Mouse (Mus musculus): ENCODE data around the gene Tspoap1. TPM values are rescaled to one million over a fixed set of nuclear protein-coding genes. Genes with fewer than 3 reads are reported as not detected.

Gene Tspoap1
- total and polyA plus RNA-seq, 3 experiments, result 12.3 to 36.9 (median 12.8) TPM

- Histone ChIP-seq H3K27me3 (replicated peaks) (no peaks in the 10 kb centered on the region), H3K27ac (ENCODE audit: insufficient read depth, low read depth) (no peak overlapping the region), H3K79me2 (replicated peaks; ENCODE audit: control insufficient read depth, extremely low read depth, insufficient read depth, poor library complexity, severe bottlenecking) (no peaks in the 10 kb centered on the region), H3K4me2 (ENCODE audit: insufficient read depth, low read depth, poor library complexity, severe bottlenecking) (no peak overlapping the region), H3K4me3 (replicated peaks in 1 of 3; ENCODE audit: low read depth in 2 of 3, low read length in 2 of 3, poor library complexity in 1 of 3) (no peak overlapping the region), H3K36me3 (replicated peaks in 1 of 2; ENCODE audit: control insufficient read depth in 1 of 2, insufficient read depth in 1 of 2, low read length in 1 of 2) (peaks cover 93 to 99% of the 10 kb centered on the region in 2 experiments), H3K9me3 (replicated peaks; ENCODE audit: low read length) (no peaks in the 10 kb centered on the region), H3K9ac (ENCODE audit: insufficient read depth, low read depth) (no peak overlapping the region), H3K4me1 (ENCODE audit: control insufficient read depth in 1 of 2, insufficient read depth in 2 of 2) (no peaks in the 10 kb centered on the region)
- in situ Hi-C loops (cut with MboI; ENCODE audit: low pct_ligation_motif_present, low pct_unique_long_range_greater_than_20kb, low sequenced_read_pairs) (no loop called here), dilution Hi-C loops (cut with MboI; ENCODE audit: extremely low pct_ligation_motif_present, extremely low pct_unique_long_range_greater_than_20kb, low sequenced_read_pairs) (no loop called here)
- DNase-seq (ENCODE audit: extremely low read depth), result no peak
- TF ChIP-seq UBTF (IDR thresholded peaks at IDR 0.05; ENCODE audit: low read depth, low read length) (no peak), NRF1 (IDR thresholded peaks at IDR 0.05; ENCODE audit: low read depth, low read length) (no peak), JUN (IDR thresholded peaks at IDR 0.05; ENCODE audit: insufficient read depth, low read depth, low read length) (no peak), ELF1 (IDR thresholded peaks at IDR 0.05; ENCODE audit: low read depth, low read length) (no peak)
Measured at GRCm38 (mm10) chr11:87779392-87779791, 19.1 kb downstream of the Tspoap1 start.

GRCm38 (mm10) chr11:87780130-87780529, 19.8 kb downstream of the Tspoap1 start:
- dilution Hi-C loops (cut with MboI; ENCODE audit: extremely low pct_ligation_motif_present, extremely low pct_unique_long_range_greater_than_20kb, low sequenced_read_pairs), result no loop called here
- Histone ChIP-seq H3K27me3 (replicated peaks) (no peaks in the 10 kb centered on the region), H3K4me3 (replicated peaks in 1 of 3; ENCODE audit: low read depth in 2 of 3, low read length in 2 of 3, poor library complexity in 1 of 3) (no peak overlapping the region), H3K79me2 (replicated peaks; ENCODE audit: control insufficient read depth, extremely low read depth, insufficient read depth, poor library complexity, severe bottlenecking) (no peaks in the 10 kb centered on the region), H3K4me1 (ENCODE audit: control insufficient read depth in 1 of 2, insufficient read depth in 2 of 2) (0 out of 4 replicates have a peak, but pooled peaks cover 0 to 3% of the 10 kb centered on the region in 2 experiments), H3K27ac (ENCODE audit: insufficient read depth, low read depth) (no peak overlapping the region), H3K4me2 (ENCODE audit: insufficient read depth, low read depth, poor library complexity, severe bottlenecking) (no peak overlapping the region), H3K9ac (ENCODE audit: insufficient read depth, low read depth) (no peak overlapping the region), H3K36me3 (replicated peaks in 1 of 2; ENCODE audit: control insufficient read depth in 1 of 2, insufficient read depth in 1 of 2, low read length in 1 of 2) (peaks cover 93 to 99% of the 10 kb centered on the region in 2 experiments), H3K9me3 (replicated peaks; ENCODE audit: low read length) (no peaks in the 10 kb centered on the region)
- DNase-seq (ENCODE audit: extremely low read depth), result no peak
- in situ Hi-C loops (cut with MboI; ENCODE audit: low pct_ligation_motif_present, low pct_unique_long_range_greater_than_20kb, low sequenced_read_pairs), result no loop called here
- TF ChIP-seq ZKSCAN1 (IDR thresholded peaks at IDR 0.05; ENCODE audit: borderline replicate concordance, low read depth, low read length) (no peak), JUN (IDR thresholded peaks at IDR 0.05; ENCODE audit: insufficient read depth, low read depth, low read length) (no peak), ZC3H11A (IDR thresholded peaks at IDR 0.05; ENCODE audit: low read depth, low read length) (no peak), RCOR1 (conservative IDR thresholded peaks at IDR 0.05; ENCODE audit: low read depth, low read length) (no peak), NRF1 (IDR thresholded peaks at IDR 0.05; ENCODE audit: low read depth, low read length) (no peak), POLR2A (IDR thresholded peaks at IDR 0.05; ENCODE audit: low read depth, low read length) (no peak), CHD1 (IDR thresholded peaks at IDR 0.05; ENCODE audit: low read depth, low read length) (no peak), IRF4 (IDR thresholded peaks at IDR 0.05; ENCODE audit: low read depth, low read length) (no peak), NELFE (IDR thresholded peaks at IDR 0.05; ENCODE audit: low read depth, low read length) (no peak), ZNF384 (IDR thresholded peaks at IDR 0.05; ENCODE audit: low read depth, low read length) (no peak), MAX (IDR thresholded peaks at IDR 0.05; ENCODE audit: low read length) (no peak), ZMIZ1 (IDR thresholded peaks at IDR 0.05; ENCODE audit: low read depth, low read length) (no peak), RAD21 (IDR thresholded peaks at IDR 0.05; ENCODE audit: low read depth, low read length) (no peak)

All from CH12.LX (cell line).